Mouse (Mus musculus): ENCODE data around the gene Ciapin1.

GRCm38 (mm10) chr8:94871108-94871894 lies 33.1 kb upstream of the Ciapin1 start:
- TF ChIP-seq GATA1 (IDR thresholded peaks at IDR 0.05; ENCODE audit: low read length) = no peak
- no peak for TF ChIP-seq TAL1 (IDR thresholded peaks at IDR 0.05; ENCODE audit: low read length)

All from erythroblast, embryonic 14.5 days (primary cell).